Mouse (Mus musculus): ENCODE measurements around the gene Gm21905. TPM values are rescaled to one million over a fixed set of nuclear protein-coding genes. Genes with fewer than 3 reads are reported as not detected.

The Gm21905 gene
- total RNA-seq (2017), result not detected in 2 replicates

DNA sequence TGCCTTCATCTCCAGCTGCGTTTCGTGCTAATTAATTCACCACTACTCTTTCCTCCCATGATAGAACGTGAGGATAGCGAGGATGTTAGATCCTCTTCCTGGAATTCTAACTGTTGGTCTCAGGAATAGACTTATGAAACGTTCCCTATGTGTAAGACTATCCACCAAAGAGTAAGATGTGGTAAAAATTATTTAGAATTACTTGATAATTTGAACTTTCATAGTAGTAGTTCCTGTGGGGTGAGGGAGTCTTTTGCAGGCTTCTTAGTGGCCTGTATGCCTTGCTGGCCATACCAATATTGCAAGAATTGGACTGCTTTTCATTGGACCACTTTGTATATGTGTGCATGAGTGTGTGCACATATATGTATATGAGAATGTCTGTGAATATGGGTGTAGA, at the start of gene Gm21905:
Gm21905 (minus strand) TSS at position 101 of the 400 bp plus-strand sequence.
- ATAC-seq (ENCODE audit: extremely low read depth, insufficient number of reproducible peaks, low FRiP score, poor library complexity, severe bottlenecking), result no peak

DNA sequence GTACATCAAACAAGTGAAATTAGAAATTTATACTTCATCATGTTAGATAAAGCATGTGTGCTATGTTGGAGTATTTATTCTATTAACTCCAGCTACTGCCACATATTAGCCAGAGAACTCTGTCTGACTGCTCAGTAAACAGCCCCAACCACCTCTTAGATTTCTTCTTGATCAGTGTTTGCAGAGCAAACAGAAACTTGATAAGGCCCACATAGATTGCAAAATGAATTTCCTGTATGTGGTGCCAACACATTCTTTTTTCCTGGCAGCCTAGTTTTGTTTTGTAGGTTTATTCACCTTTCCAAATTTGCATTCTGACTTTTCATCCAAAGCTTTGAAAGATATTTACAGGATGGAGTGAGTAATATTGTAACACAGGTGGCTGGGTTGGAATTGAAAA, 44.2 kb upstream of the Gm21905 start:
- ATAC-seq (ENCODE audit: extremely low read depth, insufficient number of reproducible peaks, low FRiP score, poor library complexity, severe bottlenecking), result no peak

DNA sequence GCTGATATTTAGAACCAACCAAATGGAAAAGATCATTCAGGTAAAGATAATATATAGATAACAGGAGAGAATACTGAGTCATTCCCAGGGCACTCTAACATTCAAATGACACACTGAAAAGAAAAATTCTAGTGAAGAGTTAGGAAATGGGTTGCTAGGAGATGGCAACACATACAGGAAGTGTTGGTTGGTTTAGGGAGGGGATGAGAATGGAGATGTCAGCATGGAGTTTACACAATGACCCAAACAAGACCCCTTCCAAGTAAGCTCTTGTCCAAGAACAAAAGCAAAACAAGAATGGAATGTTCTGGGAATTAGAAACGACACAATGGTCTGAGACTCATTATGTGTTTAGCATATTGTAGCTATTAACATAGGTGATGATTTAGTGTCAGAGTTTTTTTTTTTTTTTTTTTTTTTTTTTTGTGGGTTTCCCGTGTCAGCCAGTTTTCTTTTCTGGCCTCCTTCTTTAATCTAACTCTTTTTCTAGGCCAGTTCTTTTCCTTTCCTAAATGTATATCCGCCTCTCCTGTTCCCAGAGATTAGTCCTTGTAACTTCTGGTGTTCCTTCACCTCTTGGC, 35.8 kb upstream of the Gm21905 start:
- ATAC-seq (ENCODE audit: extremely low read depth, insufficient number of reproducible peaks, low FRiP score, poor library complexity, severe bottlenecking), result no peak

DNA sequence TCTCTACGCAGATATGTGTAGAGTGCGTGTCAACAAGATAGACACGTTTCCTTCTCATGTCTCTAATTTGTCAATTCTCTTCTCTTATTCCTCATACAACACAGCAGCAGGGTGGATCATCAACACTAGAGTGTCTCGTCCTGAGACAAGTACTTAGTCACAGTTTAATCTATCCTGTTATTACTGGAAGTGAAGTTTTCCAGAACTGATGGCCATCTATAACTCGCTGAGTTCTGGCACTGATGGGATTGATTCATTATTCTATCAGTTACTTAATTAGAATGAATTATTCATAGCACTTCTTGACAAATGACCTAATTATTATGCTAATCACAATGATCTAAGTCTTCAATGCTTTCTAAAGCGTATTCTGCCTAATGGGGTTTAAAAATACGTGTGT, 23.3 kb upstream of the Gm21905 start:
- no peak for ATAC-seq (ENCODE audit: extremely low read depth, insufficient number of reproducible peaks, low FRiP score, poor library complexity, severe bottlenecking)

DNA sequence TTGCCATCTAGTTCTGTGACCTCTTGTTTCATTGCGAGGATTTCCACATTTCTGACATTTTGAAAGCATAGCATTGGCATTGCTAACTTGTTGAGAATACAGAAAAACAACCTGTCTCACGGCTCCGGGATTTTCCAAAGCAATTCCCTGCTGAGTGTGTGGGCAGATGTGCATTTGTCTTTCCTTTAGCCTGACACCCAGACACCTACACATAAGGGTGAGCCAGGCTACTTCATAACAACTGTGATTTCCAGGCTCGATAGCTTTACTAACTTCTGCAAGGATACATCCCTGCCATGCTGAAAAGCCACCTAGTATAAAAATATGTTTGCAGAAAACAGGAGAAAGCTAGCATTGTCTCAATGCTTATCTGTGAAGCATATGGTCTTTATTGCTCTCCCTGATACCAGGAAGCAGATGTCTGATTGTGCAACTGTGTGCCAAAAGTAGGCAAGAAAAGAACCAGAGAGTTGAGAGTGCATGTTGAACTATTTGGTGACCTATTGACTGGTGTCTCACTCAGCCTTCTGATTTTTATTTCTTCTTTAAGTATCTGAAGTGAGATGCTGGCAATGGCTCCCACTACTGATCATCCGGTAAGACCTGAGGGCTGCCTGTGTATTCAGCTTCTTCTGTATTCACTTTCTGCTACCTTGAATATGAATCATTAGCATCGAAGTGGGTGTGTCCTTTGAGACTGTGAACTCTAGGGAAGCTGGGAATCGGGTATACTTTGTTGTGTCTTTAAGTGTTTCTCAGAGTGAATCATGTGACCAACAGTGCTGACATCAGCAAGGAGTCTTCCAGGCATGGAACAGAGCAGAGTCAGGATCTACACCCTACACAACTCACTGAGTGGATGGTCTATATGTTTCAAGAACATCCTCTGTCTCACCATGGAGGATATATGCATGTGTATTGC, 15.7 kb upstream of the Gm21905 start:
- ATAC-seq (ENCODE audit: extremely low read depth, insufficient number of reproducible peaks, low FRiP score, poor library complexity, severe bottlenecking), result no peak

DNA sequence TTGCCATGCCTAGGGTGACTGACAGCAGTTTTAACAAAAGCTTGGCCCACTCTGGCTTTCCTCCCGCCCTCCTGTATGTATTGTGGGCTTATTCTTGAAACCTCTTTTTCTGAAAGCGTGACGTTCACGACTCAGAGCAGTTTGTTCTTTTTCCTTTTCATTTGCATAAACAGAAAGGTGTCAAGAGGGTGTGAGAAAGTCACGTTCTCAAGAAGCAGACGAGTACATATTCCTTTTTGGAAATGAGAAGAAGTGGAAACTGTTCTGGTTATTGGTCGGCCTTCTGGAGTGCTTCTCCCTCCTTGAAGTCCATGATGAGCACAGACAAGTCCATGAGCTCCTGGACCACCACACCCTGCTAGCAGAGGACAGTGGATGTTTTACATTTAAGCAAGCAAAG, 9.3 kb upstream of the Gm21905 start:
- ATAC-seq (ENCODE audit: extremely low read depth, insufficient number of reproducible peaks, low FRiP score, poor library complexity, severe bottlenecking), result no peak

GRCm38 (mm10) chr5:67954097-67954496, 7.9 kb upstream of the Gm21905 start:
- ATAC-seq (ENCODE audit: extremely low read depth, insufficient number of reproducible peaks, low FRiP score, poor library complexity, severe bottlenecking), result no peak

- no peak for ATAC-seq (ENCODE audit: extremely low read depth, insufficient number of reproducible peaks, low FRiP score, poor library complexity, severe bottlenecking)
Measured at GRCm38 (mm10) chr5:67948074-67948473, 1.9 kb upstream of the Gm21905 start.

- no peak for ATAC-seq (ENCODE audit: extremely low read depth, insufficient number of reproducible peaks, low FRiP score, poor library complexity, severe bottlenecking)
Measured at GRCm38 (mm10) chr5:67947006-67947405, 785 bp upstream of the Gm21905 start.

DNA sequence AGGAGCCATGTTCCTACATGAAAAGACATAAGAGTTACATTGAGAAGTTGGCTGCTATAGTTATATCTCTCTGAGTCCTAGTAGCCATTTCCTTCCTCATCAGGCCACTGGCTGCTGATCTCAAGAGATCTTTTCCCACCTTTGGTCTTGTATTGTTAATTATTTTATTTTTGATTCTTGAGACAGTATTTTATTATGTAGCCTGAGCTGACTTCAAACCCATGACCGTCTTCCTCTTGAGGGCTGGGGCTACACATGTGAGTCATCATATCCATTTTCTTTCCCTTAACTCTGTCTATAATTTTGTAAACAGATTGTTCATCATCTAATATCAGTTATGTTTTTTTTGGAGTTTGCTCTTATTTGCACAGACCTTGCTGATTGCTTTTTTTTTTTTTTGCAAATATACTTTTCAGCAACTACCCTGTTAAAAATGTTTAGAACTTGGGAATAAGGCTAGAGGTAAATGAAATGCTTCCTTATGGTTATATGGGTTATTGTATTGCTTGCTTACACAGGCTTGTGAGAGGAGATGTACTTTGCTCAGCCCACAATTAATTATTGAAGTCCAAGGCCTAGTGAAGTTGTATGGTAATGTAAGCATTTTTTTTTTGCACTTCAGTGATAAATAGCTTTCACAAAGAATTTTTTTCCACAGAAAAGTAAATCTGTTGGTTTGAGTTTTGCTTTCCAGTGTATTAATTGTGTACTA, 2.0 kb downstream of the Gm21905 start:
- no peak for ATAC-seq (ENCODE audit: extremely low read depth, insufficient number of reproducible peaks, low FRiP score, poor library complexity, severe bottlenecking)

GRCm38 (mm10) chr5:67943199-67943598, 3.0 kb downstream of the Gm21905 start:
- no peak for ATAC-seq (ENCODE audit: extremely low read depth, insufficient number of reproducible peaks, low FRiP score, poor library complexity, severe bottlenecking)

DNA sequence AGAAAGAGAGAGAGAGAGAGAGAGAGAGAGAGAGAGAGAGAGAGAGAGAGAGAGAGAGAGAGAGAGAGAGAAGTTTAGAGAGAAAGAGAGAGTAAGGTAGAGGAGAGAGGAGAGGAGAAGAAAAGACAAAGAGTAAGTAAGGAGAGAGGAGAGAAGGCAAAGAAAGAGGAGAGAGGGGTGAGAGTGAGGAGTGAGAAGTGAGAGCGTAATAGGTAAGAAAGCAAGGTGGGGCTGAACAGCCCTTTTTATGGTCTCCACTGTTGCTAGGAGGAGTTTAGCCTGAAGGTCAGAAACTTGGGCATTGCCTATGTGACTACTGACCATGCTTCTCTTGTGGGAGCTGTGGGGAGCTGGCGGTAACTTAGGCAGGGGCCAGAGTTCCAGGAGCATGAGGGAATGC, 4.9 kb downstream of the Gm21905 start, which contains the start of gene Gm5108:
Gm5108 (plus strand) TSS at position 301 of the 400 bp plus-strand sequence.
- no peak for ATAC-seq (ENCODE audit: extremely low read depth, insufficient number of reproducible peaks, low FRiP score, poor library complexity, severe bottlenecking)

DNA sequence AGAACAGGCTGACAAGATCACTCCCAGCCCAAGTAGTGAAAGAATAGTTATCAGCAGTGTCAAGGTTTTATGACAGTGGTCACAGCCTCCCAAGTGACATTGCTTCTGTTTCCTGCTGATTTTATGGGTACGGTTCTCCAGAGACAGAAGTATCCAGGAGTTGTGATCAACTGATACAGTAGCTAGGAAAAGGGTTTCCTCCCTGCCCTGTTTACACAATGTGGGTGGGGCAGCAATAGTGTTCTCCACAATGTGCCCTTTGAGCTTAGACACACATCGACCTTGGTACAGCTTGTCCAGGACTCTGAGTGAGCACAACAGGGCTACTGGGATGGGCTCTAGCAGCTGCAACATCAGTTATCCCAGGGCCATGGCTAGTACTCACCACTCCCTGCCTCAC, 14.6 kb downstream of the Gm21905 start:
- ATAC-seq (ENCODE audit: extremely low read depth, insufficient number of reproducible peaks, low FRiP score, poor library complexity, severe bottlenecking), result no peak

GRCm38 (mm10) chr5:67930584-67930983, 15.6 kb downstream of the Gm21905 start:
- ATAC-seq (ENCODE audit: extremely low read depth, insufficient number of reproducible peaks, low FRiP score, poor library complexity, severe bottlenecking), result no peak

DNA sequence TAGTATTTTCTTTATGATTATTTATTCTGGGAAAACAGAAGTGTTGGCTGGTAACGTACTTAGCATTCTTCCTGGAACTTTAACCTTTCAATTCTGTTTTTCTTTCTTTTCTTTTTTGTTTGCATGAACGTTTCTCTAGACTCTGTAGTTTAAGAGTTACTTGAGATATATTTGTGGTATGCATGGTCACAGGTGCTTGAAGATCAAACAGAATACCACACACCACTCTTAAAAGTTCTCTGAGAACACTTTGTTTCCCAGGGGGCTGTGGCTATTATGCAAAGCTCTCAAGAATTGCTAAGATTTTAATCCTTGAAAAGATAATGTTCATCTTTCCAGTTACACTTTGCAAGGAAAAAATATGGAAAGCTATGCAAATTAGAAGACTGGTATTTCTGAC, 41.7 kb downstream of the Gm21905 start:
- no peak for ATAC-seq (ENCODE audit: extremely low read depth, insufficient number of reproducible peaks, low FRiP score, poor library complexity, severe bottlenecking)

- no peak for ATAC-seq (ENCODE audit: extremely low read depth, insufficient number of reproducible peaks, low FRiP score, poor library complexity, severe bottlenecking)
Measured at GRCm38 (mm10) chr5:67898921-67899320, 47.3 kb downstream of the Gm21905 start.

- ATAC-seq (ENCODE audit: extremely low read depth, insufficient number of reproducible peaks, low FRiP score, poor library complexity, severe bottlenecking), result no peak
Measured at GRCm38 (mm10) chr5:67884422-67885210, 61.6 kb downstream of the Gm21905 start.

DNA sequence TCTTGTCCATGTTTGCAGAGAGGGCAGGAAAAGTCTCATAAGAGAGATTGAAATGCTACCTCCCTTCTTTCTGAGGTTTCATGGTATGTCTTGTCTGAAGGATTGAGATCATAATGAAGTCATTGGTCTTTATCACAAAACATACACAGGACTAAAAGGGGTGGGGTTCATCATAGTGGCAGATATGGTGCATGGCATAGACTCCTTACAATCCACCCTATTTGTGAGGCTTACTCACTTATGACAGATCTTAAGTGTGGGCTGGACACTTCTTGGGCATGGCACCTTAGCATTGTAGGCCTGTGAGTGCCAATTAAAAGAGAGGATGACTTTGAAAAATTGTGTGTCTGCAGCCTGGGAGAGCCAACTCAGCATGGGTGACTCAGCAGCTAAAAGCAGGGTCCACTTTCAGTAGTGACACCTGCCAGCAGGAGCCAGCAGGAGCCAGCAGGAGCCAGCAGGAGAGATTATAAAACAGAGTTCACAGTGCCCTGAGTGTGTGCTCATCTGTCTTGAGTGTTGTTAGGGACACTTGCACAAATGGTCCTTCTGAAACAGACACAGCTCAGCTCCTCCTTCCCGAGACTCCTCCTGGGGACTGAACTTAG, 62.6 kb downstream of the Gm21905 start:
- no peak for ATAC-seq (ENCODE audit: extremely low read depth, insufficient number of reproducible peaks, low FRiP score, poor library complexity, severe bottlenecking)
